Mouse (Mus musculus): ENCODE results near the gene Rabl6.

- TF ChIP-seq CTCF (IDR thresholded peaks at IDR 0.05; ENCODE audit: control insufficient read depth, insufficient read depth, low read length), result no peak
- no peak for TF ChIP-seq POLR2A (IDR thresholded peaks at IDR 0.05; ENCODE audit: borderline replicate concordance, control insufficient read depth, low read depth, low read length)
Measured at GRCm38 (mm10) chr2:25587290-25587689, 21.0 kb downstream of the Rabl6 start.
